Mouse (Mus musculus): ENCODE measurements at regions not wholly inside any gene's neighbourhood (a gene's known extent, or its start where the extent isn't known, plus 50 kb on each side); places are given as distances from the start of the nearest gene placed in this dataset.

DNA sequence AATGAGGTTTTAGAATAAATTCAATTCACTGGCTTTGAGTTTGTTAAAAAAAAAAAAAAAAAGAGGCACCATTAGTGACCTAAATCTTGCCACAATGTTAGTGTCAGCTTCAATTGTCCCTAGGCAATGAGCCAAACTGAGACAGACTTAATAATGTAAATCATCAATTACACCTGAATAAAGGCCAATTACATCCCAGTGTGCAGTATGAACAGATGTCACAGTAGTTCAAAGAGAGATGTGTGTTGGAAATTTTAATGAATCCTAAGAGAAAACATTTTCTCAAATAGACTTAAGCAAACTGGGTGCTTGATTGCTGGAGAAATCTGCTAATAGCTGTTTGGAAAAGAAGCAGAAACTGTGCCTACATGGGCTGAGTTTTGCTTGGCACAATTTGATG is 159.3 kb downstream of the Mospd2 start:
- no peak for TF ChIP-seq TCF12 (IDR thresholded peaks at IDR 0.05; ENCODE audit: low read depth, low read length)
- TF ChIP-seq BHLHE40 (IDR thresholded peaks at IDR 0.05; ENCODE audit: borderline replicate concordance, low read depth, low read length): no peak
- no peak for TF ChIP-seq CTCF (IDR thresholded peaks at IDR 0.05 in 2 of 3, conservative IDR thresholded peaks at IDR 0.05 in 1 of 3; ENCODE audit: control insufficient read depth in 1 of 3, insufficient read depth in 1 of 3, low read depth in 2 of 3, low read length in 3 of 3, poor library complexity in 1 of 3, severe bottlenecking in 1 of 3)
- TF ChIP-seq MAFK (IDR thresholded peaks at IDR 0.05; ENCODE audit: borderline replicate concordance, low read depth, low read length): no peak
- no peak for TF ChIP-seq GABPA (IDR thresholded peaks at IDR 0.05; ENCODE audit: low read depth, low read length)
- TF ChIP-seq RCOR1 (IDR thresholded peaks at IDR 0.05; ENCODE audit: low read depth, low read length): no peak
- no peak for TF ChIP-seq NELFE (IDR thresholded peaks at IDR 0.05; ENCODE audit: low read depth, low read length)
- TF ChIP-seq USF1 (IDR thresholded peaks at IDR 0.05; ENCODE audit: low read depth, low read length): no peak
- no peak for TF ChIP-seq SIN3A (IDR thresholded peaks at IDR 0.05; ENCODE audit: low read length)
- TF ChIP-seq RAD21 (IDR thresholded peaks at IDR 0.05; ENCODE audit: low read depth, low read length): no peak
- no peak for TF ChIP-seq E2F4 (IDR thresholded peaks at IDR 0.05; ENCODE audit: borderline replicate concordance, low read depth, low read length)
